ENCODE assay signal across 12 mouse cellular contexts in genomic region chr10:61254761-61255160, GRCm38 (mm10). TPM values are rescaled to one million over a fixed set of nuclear protein-coding genes. Genes with fewer than 3 reads are reported as not detected.
DNase-seq lines count a peak whose midpoint lies in the region; ATAC-seq lines count a peak whose summit lies in the region.
"Had no signal": no experiment of that assay in that cellular context is flagged by ENCODE, and none has a peak within 500 bp of the region (broad histone marks: within the 10 kb centered on the region; RNA-seq: fewer than 3 reads in every experiment).

No protein-coding gene starts in this region.

- H3K4me3 ChIP-seq in heart, embryonic 12.5 days: no peak overlapping the region
- H3K4me3 ChIP-seq: liver, embryonic 13.5 days had no signal

- peaks cover 4% of the 10 kb centered on the region; the same call in 1 of the 2 replicates for H3K9me3 ChIP-seq in heart, embryonic 12.5 days (replicated peaks)
- H3K9me3 ChIP-seq: liver, embryonic 13.5 days had no signal

- ATAC-seq in heart, embryonic 12.5 days (ENCODE audit: insufficient number of reproducible peaks, low FRiP score): no peak

- no peak overlapping the region for H3K4me2 ChIP-seq in heart, embryonic 12.5 days
- H3K4me2 ChIP-seq: liver, embryonic 13.5 days had no signal

- 89% methylated on average over 6 of the region's 6 CpGs for WGBS in heart, embryonic 12.5 days

- H3K9ac ChIP-seq in heart, embryonic 12.5 days: no peak overlapping the region
- H3K9ac ChIP-seq: liver, embryonic 13.5 days had no signal

- 0 out of 2 replicates have a peak, but pooled peaks cover 3% of the 10 kb centered on the region for H3K4me1 ChIP-seq in heart, embryonic 12.5 days (replicated peaks)
- H3K4me1 ChIP-seq: liver, embryonic 13.5 days had no signal

- no peaks in the 10 kb centered on the region for H3K36me3 ChIP-seq in heart, embryonic 12.5 days
- H3K36me3 ChIP-seq: liver, embryonic 13.5 days had no signal

- no peak overlapping the region for H3K27ac ChIP-seq in heart, embryonic 12.5 days (ENCODE audit: poor library complexity, severe bottlenecking)
- H3K27ac ChIP-seq: liver, embryonic 13.5 days had no signal

- peak; percentile 93 for DNase-seq in heart, adult 11 months
- peak; percentile 30 for DNase-seq in Muller cell, postnatal 12 days (ENCODE audit: inconsistent ontology term)
- DNase-seq in cerebellum, adult 11-12 months: peak; percentile 80
- peak; percentile 15 to 38 for DNase-seq in layer of hippocampus, adult 8-10 months (ENCODE audit: low spot score in 2 of 2)
- no peak for DNase-seq in testis, postnatal 10 days (ENCODE audit: low spot score)
- no peak for DNase-seq in thymus, postnatal 4 days
- DNase-seq in neural tube, embryonic 10.5 days (ENCODE audit: extremely low spot score, low spot score): no peak
- DNase-seq: liver, embryonic 13.5 days had no signal

- H3K27me3 ChIP-seq in heart, embryonic 12.5 days (replicated peaks): no peaks in the 10 kb centered on the region
- H3K27me3 ChIP-seq: liver, embryonic 13.5 days had no signal

RNA-seq across cellular contexts. Expression of gene Adamts14, which starts 18.5 kb away (rescaled TPM):
- 1.1 and 1.2 TPM in 2 replicates for polyA plus RNA-seq in heart, embryonic 12.5 days (2016; fragmentation: Nextera tagmentation; extraction: Ambion mirVana)
- total RNA-seq in layer of hippocampus, adult 8-10 months (2022): 1 to 10 TPM; 1.5 to 2.0 (median 1.8) TPM

RNA-seq across cellular contexts. Expression of gene Prf1, which starts 42.9 kb away (rescaled TPM):
- polyA plus RNA-seq in heart, embryonic 12.5 days (2016; fragmentation: Nextera tagmentation; extraction: Ambion mirVana): 0.10 TPM in 1 of 2 replicates, not detected in the other
- total RNA-seq in layer of hippocampus, adult 8-10 months (2022): not detected
- total RNA-seq: gastrocnemius, postnatal 36 days had no signal
- polyA plus RNA-seq: liver, embryonic 13.5 days; neural tube, embryonic 11.5 days; stomach, embryonic 14.5 days had no signal

Comparison
In these comparisons a context has a peak if more than half of its experiments do, and no peak if none do; other contexts are left out.
1. DNase-seq: peak in heart, adult 11 months (single experiment), Muller cell, postnatal 12 days (single experiment), cerebellum, adult 11-12 months (single experiment) and layer of hippocampus, adult 8-10 months (2 of 2); none in testis, postnatal 10 days (single experiment), thymus, postnatal 4 days (single experiment) and neural tube, embryonic 10.5 days (single experiment).